Mouse (Mus musculus) kidney, adult 2 months (tissue): ENCODE measurements around the gene Ptpre.
"Not testable (repeated sequence)": the region's sequence is repeated elsewhere in the genome, so short reads cannot be mapped to it uniquely, and the experiment has no call there.

Source experiments
- CTCF ChIP-seq: fragments of 200-500 bp; conservative IDR thresholded peaks from 2 replicates; pipeline ENCODE4 v1.5.1; 2011; ENCODE audit warnings: low read depth, mild to moderate bottlenecking, control low read depth, low read length, moderate library complexity, mixed read lengths; ENCODE audit not compliant: insufficient read depth, insufficient read length
- POLR2A ChIP-seq: fragments of 200-500 bp; IDR thresholded peaks from one replicate; pipeline ENCODE4 v1.6.1; 2011; ENCODE audit warnings: low read depth, low read length, control low read depth

DNA sequence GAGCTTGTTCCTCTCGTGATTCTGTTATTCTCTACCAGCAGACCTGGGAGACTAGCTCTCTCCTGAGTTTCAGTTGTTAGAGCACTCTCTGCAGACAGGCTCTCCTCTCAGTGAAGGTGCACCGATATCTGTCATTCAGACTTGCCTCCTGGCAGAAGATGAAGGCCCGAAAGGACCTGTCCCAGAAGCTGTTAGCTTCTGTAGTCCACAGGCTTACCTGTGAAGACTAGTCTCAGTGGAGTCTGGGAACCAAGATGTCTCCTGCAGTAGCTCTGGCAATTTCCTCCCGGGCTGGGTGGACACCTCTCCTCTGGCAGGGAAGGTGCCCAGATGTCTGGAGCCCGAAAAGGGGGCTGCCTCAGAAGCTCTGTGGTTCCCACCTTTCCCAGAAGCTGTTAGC lies 30.8 kb upstream of the Ptpre start:
- not testable (repeated sequence) for TF ChIP-seq CTCF, POLR2A
